In genomic region chr7:34390111-34390833, GRCm38 (mm10) we compare ENCODE assay signal across 9 mouse cellular contexts. TPM values are rescaled to one million over a fixed set of nuclear protein-coding genes. Genes with fewer than 3 reads are reported as not detected.
DNase-seq lines count a peak whose midpoint lies in the region; ATAC-seq and TF ChIP-seq lines count a peak whose summit lies in the region.
"Had no signal": no experiment of that assay in that cellular context is flagged by ENCODE, and none has a peak within 500 bp of the region (broad histone marks: within the 10 kb centered on the region; RNA-seq: fewer than 3 reads in every experiment).

No protein-coding gene starts in this region.

- DNase-seq in embryo, embryonic 11 days = peak; percentile 28
- DNase-seq in embryo, embryonic 9.5 days (ENCODE audit: extremely low spot score) = no peak
- no peak for DNase-seq in hindbrain, postnatal 0 days (ENCODE audit: low spot score)
- DNase-seq in ovary, postnatal 14 days (ENCODE audit: low spot score) = no peak
- DNase-seq in ovary, postnatal 10 days (ENCODE audit: low spot score) = no peak

- H3K4me2 ChIP-seq in hindbrain, postnatal 0 days (ENCODE audit: low read depth, low read length) = peak overlapping the region; percentile 75
- H3K4me2 ChIP-seq in midbrain, embryonic 13.5 days (replicated peaks) = peak overlapping the region; percentile 97

- peak overlapping the region; percentile 90 for H3K9ac ChIP-seq in hindbrain, postnatal 0 days (replicated peaks; ENCODE audit: low read length)
- H3K9ac ChIP-seq in midbrain, embryonic 13.5 days (replicated peaks) = peak overlapping the region; percentile 96

- peaks cover 17% of the 10 kb centered on the region for H3K36me3 ChIP-seq in E14TG2a.4 (ENCODE audit: insufficient read depth, low read length)
- H3K36me3 ChIP-seq in hindbrain, postnatal 0 days (ENCODE audit: insufficient read depth, low read length) = no peaks in the 10 kb centered on the region
- no peaks in the 10 kb centered on the region for H3K36me3 ChIP-seq in midbrain, embryonic 13.5 days

- WGBS in hindbrain, postnatal 0 days = 8% methylated on average over 18 of the region's 18 CpGs
- 12% methylated on average over 18 of the region's 18 CpGs for WGBS in midbrain, embryonic 13.5 days

- no peaks in the 10 kb centered on the region for H3K9me3 ChIP-seq in E14TG2a.4 (ENCODE audit: low read length)
- no peaks in the 10 kb centered on the region for H3K9me3 ChIP-seq in hindbrain, postnatal 0 days (ENCODE audit: low read length)
- H3K9me3 ChIP-seq in midbrain, embryonic 13.5 days = no peaks in the 10 kb centered on the region

- ATAC-seq in erythroid progenitor cell, adult 5-6 weeks (replicated peaks; ENCODE audit: low FRiP score, poor library complexity, severe bottlenecking) = peak; percentile 22
- no peak for ATAC-seq in hindbrain, postnatal 0 days
- ATAC-seq in midbrain, embryonic 13.5 days = no peak

- no peaks in the 10 kb centered on the region for H3K27me3 ChIP-seq in E14TG2a.4 (ENCODE audit: insufficient read depth, low read length)
- no peaks in the 10 kb centered on the region for H3K27me3 ChIP-seq in hindbrain, postnatal 0 days (ENCODE audit: insufficient read depth, low read length)
- no peaks in the 10 kb centered on the region for H3K27me3 ChIP-seq in midbrain, embryonic 13.5 days
- H3K27me3 ChIP-seq: Patski had no signal

- peaks cover 48% of the 10 kb centered on the region for H3K4me1 ChIP-seq in E14TG2a.4 (replicated peaks; ENCODE audit: low read depth, low read length)
- H3K4me1 ChIP-seq in hindbrain, postnatal 0 days (ENCODE audit: insufficient read depth, low read length) = peaks cover 21% of the 10 kb centered on the region
- peaks cover 37% of the 10 kb centered on the region for H3K4me1 ChIP-seq in midbrain, embryonic 13.5 days (replicated peaks)

- TF ChIP-seq CTCF in E14TG2a.4 (conservative IDR thresholded peaks at IDR 0.05; ENCODE audit: low read length) = no peak
- no peak for TF ChIP-seq CTCF in hindbrain, postnatal 0 days (IDR thresholded peaks at IDR 0.05; ENCODE audit: low read depth)

- H3K27ac ChIP-seq in hindbrain, postnatal 0 days = peak overlapping the region; percentile 98
- peak overlapping the region; percentile 98 for H3K27ac ChIP-seq in midbrain, embryonic 13.5 days

- H3K4me3 ChIP-seq in E14TG2a.4 (replicated peaks; ENCODE audit: low read length) = peak overlapping the region; percentile 98
- peak overlapping the region; percentile 80 for H3K4me3 ChIP-seq in hindbrain, postnatal 0 days (ENCODE audit: low read length)
- H3K4me3 ChIP-seq in midbrain, embryonic 13.5 days (replicated peaks) = peak overlapping the region; percentile 96

RNA-seq across cellular contexts. Expression of gene Lsm14a, which starts 2.8 kb away (rescaled TPM):
- 116 and 158 TPM in 2 replicates for total RNA-seq in erythroid progenitor cell, adult 5-6 weeks (2015; ENCODE audit: low replicate concordance)
- 129 and 190 TPM in 2 replicates for total RNA-seq in erythroid progenitor cell, adult 5-6 weeks (2017; ENCODE audit: low replicate concordance)
- total RNA-seq in hindbrain, postnatal 0 days (2014; rRNA removed) = 28.0 and 44.9 TPM in 2 replicates
- 46.0 and 46.1 TPM in 2 replicates for polyA plus RNA-seq in hindbrain, postnatal 0 days (2015; fragmentation: Nextera tagmentation; extraction: Ambion mirVana)
- 79.7 and 85.3 TPM in 2 replicates for polyA plus RNA-seq in midbrain, embryonic 13.5 days (2015; fragmentation: Nextera tagmentation; extraction: Ambion mirVana)
